Mouse (Mus musculus) c-Kit-negative CD71-positive TER-119-positive erythroid progenitor cells, embryonic 14.5 days (primary cell): ENCODE results near the gene Shisa7.
"Not testable (repeated sequence)": the region's sequence is repeated elsewhere in the genome, so short reads cannot be mapped to it uniquely, and the experiment has no call there.

Experiments
- DNase-seq: peaks from one replicate; pipeline ENCODE4 v3.0.0-alpha.2; 2013; ENCODE audit warnings: low read depth, low spot score

Shisa7 gene

DNA sequence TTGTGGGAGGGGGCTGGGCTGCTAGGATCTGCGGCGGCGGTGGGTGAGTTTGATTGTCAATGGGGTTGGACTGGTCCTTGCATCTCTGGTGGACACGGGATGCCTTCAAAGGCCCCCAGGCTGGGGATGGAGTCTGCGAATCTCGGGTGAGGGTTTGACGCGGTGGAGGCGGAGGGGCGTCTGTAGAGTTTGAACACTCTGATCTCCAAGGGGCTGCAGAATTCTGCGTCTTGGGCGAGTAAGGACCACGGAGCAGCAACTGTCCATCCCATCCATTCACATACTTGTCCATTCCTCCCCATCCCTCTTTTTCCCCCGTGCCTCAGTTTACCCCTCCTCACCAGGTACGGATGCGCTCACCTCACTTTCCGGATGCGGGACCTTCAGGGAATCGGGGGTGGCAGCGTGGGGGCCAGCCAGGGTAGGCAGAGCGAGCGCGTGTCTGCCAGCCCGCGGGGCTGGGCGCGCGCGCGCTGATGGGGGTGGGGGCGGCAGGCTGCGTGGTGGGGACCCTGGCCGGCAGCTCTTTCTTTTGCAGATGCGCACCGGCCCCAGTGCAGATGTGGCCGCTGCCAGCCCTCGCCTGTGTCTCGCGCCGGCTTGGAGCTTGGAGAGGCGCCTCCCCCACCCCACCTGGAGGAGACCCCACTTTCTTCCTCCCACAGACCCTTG is at the start of gene Shisa7:
Gene Shisa7 (minus strand): TSS at position 452 of the 672 bp plus-strand sequence.
- no peak for DNase-seq

DNA sequence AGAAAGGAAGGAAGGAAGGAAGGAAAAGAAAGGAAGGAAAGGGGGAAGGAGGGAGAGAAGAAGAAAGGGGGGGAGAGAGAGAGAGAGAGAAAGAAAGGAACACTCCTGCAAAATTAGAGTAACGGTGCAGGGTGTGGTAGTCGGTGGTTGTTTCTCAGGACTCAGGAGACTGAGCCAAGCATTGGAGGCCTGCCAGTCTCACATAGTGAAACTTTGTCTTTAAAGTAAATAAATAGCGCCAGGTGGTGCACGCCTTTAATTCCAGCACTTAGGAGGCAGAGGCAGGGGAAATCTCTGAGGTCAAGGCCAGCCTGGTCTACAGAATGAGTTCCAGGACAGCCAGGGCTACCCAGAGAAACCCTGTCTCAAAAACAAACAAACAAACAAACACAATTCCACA is 42.2 kb upstream of the Shisa7 start:
- DNase-seq = no peak

DNA sequence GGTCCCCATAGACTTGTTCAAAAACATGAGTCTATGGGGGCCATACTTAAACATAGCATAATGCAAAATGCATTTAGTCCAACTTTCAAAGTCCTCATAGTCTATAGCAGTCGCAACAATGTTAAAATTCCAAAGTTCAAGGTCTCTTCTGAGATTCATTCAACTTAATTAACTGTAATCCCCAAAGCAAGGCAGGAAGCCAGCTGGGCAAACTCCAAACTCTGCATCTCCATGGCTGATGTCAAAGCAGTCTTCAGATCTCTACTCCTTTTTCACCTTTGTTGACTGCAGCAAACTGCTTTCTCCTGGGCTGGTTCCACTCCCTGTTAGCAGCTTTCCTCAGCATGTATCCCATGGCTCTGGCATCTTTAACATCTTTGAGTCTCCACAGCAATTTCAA is 34.5 kb upstream of the Shisa7 start:
- DNase-seq = not testable (repeated sequence)

DNA sequence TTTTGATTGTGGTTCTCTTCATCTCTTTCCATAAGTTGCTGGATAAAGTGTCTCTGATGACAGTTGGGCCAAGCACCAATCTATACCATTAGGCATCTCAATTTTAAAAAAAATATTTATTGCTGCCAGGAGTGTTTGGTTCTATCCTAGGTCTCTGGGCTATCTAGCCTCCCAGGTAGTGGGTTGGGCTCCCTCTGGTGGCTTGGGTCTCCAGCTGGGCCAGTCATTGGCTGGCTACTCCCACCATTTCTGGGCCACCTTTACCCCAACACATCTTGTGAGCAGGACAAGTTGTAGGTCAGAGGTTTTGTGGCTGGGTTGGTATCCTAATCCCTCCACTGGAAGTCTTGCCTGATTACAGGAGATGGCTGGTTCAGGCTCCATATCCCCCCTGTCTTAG is 33.7 kb upstream of the Shisa7 start:
- no peak for DNase-seq

DNA sequence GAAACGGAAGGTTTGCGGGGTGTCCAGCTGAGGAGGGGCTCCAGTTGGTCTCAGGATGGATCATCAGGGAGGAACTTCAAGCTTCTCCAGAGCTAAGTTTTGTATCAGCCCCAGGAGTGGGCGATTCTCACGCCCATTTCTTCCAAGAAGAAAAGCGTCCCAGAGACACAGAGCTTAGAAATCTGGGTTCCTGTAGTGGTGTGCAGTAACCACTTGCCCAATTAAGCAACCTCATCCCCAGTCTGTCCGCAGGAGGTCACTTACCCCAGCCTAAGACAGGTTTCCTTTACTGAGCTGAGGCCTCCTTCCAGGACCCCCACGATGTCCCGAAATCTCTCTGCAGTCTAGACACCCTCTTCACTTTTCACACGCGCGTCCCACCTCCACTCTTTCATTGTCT is 32.7 kb upstream of the Shisa7 start:
- no peak for DNase-seq

DNA sequence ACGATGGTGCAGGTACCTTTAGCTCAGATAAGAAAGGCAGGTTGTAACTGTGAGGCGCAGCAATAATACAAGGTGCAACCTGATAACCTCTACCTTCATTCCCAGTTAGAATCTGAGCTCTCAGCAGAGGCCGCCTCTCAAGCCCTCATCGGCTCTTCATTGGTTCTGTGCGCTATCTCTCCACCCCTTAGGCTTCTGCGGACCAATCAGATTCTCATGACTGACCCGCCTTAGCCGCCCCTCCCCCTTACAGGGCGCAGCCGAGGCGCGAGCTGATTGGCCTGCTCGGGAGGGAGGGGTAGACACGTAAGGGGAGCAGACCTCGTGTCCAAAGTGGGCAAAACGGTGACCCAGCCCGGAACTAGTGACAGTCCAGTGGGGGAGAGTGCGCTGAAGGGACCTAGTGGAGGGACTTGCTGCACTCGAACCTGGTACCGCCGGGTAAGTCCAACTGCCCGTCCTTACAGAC is 32.3 kb upstream of the Shisa7 start, which contains the start of gene Isoc2a:
Gene Isoc2a (plus strand): TSS at position 401 of the 469 bp plus-strand sequence.
- DNase-seq = peak; percentile 86

DNA sequence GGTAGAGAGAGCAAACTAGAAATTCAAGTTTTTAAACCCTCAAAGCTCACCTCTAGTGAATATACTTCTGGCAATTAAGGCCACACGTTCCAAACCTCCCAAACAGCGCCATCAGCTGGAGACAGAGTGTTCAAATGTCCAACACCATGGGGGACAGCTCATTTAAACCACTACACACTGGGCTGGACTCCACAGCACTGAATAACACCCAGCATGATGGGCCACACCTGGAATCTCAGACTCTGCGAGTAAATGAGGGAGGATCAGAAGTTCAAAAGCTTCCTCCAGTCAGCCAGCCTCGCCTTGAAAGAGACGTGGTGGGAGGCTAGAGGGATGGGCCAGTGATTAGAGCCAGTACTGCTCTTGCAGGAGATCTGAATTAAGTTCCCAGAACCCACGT is 25.6 kb upstream of the Shisa7 start, which contains the start of gene Isoc2b:
Gene Isoc2b (minus strand): TSS at position 126 of the 400 bp plus-strand sequence.
- DNase-seq = no peak

DNA sequence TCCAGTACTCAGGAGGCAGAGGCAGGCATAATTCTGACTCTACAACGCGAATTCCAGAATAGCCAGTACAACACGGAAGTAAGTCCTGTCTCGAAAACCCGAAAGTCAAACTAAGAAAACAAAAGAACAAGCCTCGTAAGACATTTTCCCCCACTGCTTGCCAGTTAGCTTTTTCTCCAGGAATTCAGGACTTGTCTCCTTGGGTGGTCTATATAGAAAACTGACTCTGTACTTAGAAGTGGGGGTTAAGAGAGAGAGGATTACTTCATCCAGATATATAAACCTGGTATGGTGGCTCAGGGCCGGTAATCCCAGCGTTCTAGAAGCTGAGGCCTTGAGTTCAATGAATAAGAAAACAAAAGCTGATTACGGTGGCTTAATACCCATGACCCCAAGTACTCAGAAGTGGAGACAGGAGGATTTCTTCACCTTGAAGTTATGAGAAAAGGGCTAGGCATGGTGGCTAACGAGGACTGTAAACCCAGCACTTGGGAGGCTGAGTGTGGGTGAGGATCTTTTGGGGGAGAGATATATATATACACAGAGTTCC is 22.2 kb upstream of the Shisa7 start:
- no peak for DNase-seq

DNA sequence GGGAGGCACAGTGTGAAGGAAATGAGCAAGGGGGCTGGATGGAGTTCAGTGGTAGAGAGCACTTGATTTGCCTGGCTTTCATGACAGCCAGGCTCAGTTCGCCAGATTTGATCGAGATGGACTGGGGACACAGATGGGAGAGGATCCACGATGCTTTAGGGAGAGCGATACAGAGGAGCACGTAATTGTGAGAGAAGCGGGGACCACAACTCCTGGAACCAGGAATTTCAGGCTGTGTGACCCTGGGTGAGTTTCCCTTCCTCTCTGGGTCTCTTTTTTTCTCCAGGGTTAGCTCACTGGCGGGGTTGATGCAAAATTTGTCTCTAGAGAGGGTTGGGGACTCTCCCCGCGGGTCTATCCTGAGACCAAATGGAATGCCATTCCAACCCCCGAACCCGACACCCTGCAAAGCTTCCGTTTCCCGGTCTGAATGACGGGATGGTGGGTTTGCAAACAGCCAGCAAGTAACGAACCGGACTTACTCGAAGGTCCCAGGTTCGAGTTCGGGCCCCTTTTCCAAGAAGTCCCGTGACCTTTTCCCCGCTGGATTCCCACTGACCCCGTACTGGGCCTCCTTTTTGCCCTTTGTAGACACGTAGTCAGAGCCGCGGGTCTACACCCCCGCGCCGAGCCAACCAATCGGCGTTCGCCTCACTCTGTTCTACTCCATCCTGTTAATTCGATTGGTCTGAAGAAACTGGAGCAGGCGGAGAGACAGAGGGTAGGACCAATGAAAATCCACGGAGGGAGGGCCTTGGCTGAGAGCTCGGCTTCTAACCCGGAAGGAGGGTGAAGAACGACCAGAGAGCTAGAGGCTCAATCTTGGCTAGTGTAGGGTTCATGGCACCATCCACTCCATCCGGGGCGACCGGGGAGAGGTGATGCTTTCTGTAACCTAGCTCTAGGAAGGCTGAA is 21.3 kb upstream of the Shisa7 start:
- peak; percentile 97 for DNase-seq

DNA sequence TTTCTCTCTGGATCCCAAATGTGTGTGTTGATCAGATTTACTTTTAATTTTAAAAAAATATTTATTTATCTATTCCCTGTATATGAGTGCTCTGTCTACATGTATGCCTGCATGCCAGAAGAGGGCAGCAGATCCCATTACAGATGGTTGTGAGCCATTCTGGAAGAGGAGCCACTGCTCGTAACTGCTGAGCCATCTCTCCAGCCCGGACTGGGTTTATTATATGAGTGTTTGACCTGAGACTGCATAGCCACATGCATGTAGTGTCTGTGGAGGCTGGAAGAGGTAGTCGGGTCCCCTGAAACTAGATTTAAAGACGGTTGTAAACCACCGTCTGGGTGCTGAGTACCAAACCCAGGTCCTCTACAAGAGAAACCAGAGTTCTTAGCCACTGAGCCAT is 20.6 kb upstream of the Shisa7 start:
- no peak for DNase-seq

DNA sequence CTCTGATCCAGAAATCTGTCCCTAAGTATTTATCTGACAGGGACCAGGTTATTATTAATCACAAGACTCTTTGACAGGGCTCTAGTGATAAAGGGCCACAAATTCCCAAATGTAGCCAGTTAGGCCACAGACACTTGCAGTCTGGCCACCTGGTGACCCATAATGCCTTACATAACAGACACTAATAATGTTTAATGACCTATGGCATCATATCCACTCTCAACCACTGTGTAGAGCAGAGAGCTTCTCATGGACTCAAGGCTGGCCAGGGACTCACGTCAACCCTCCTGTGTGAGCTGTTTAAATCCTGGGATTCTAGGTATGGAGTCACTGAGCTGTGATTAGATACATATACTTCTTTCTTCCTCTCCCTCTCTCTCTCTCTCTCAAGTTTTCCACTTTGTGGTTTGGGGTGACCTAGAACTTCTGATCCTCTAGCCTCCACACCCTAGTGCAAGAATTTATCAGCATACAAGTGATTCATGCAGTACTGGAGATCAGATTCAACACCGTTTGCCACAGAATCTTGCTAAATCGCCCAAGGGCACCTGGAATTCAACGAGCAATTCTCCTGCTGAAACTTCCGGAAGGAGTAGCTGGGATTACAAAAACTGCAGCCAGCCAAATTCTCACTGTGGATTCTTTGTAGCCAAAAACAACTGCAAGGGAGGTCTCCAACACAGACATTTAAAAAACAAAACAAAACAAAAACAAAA is 19.8 kb upstream of the Shisa7 start:
- no peak for DNase-seq

DNA sequence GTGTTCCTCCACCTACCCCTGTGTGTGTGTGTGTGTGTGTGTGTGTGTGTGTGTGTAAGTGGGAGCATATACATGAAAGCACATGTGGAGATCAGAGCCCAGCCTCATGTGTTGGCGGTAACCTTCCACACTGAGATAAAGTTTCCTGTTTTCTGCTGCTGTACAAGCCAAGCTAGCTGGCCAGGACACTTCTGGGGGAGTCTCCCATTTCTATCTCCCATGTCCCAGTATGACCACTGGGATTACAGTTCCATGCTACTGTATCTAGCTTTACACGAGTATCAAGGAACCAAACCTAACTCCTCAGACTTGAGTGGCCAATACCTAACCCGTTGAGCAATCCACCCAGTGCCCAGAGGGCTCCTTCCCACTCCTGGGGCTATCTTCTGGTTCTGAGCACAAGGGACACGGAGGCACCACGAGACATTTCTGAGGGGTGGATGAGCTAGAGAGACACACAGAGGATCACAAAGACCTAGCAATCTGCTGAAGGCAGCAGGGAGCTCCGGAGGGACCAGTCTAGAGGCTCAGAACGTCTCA is 19.1 kb upstream of the Shisa7 start:
- DNase-seq = no peak

DNA sequence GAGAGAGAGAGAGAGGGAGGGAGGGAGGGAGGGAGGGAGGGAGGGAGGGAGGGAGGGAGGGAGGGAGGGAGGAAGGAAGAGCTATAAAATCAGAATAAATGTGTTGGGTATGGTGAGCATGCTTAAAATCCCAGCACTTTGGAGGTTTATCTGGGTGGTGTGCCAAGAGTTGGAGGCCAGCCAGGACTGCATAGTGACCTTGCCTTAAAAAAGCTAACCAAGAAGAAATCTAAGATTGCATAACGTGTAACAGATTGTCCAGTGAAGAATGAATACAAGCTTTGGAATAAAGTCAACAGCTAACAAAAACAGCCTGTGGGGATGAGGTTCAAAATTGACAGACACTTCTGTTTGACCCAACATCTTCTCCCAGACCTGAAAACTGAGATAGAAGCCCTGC is 18.5 kb upstream of the Shisa7 start:
- DNase-seq = no peak

DNA sequence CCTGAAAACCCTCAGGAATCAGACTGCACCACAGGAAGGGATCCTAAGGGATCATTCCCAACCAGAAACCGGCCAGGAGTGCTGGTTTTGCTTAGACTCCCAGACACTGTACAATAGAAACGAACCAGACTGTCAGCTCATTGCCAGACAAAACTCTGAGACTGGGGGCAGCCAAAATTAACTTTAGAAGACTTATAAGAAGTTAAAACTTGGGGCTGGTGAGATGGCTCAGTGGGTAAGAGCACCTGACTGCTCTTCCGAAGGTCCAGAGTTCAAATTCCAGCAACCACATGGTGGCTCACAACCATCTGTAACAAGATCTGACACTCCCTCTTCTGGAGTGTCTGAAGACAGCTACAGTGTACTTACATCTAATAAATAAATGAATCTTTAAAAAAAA is 16.4 kb upstream of the Shisa7 start:
- not testable (repeated sequence) for DNase-seq

DNA sequence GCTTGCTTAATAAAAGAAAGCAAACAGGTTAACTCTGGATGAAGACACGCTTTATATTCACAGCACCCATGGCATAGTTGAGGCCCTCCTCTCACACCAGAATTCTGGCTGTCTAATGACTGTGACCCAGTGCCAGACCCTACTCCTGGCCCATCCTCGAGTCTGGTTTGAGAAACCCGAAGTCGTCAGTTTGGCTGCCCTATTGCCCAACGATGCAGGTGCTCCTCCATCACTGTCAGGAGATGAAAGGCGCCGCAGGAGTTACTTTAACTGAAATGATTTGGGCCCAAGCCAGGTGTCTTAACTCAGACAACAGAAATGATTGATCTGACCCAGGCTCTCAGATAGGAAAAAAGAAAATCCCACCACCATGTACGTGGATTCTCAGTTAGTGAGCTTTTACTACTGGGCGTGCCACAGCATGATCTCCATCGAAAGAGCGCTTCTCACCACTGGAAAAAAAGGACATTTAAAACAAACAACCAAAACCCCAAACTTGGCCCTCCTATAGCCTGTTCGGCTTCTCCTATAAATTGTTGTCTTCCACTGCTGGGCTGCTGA is 15.0 kb upstream of the Shisa7 start:
- no peak for DNase-seq

DNA sequence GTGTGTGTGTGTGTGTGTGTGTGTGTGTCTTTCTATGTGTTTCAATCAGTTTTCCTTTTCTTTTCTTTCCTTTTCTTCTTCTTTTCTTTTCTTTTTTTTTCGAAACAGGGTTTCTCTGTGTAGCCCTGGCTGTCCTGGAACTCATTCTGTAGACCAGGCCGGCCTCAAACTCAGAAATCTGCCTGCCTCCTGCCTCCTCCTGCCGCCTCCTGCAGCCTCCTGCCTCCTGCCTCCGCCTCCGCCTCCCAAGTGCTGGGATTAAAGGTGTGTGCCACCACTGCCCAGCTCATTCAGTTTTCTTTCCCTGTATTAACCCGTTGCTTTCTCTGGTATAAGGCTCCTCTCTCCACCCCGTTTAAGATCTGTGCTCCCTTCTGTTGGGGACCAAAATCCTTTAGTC is 12.8 kb upstream of the Shisa7 start:
- DNase-seq = no peak

DNA sequence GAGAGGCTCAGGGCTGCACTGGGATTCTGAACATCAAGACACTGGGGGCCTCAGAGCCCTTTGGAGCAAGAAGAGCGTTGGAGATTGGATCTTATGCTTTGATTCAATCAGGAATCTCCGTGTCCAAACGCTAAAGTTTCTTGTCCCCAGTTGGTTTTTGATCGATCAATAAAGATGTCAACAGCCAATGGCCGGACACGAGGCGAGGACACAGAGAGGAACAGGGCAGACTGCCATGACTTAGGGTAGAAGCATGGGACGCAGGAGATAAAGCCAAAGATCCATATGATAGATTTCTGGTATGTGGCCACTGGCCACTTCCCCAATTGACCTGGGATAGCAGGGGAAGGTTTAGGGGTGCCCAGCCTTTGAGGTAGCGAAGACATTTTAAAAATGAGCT is 12.0 kb upstream of the Shisa7 start:
- DNase-seq = no peak

DNA sequence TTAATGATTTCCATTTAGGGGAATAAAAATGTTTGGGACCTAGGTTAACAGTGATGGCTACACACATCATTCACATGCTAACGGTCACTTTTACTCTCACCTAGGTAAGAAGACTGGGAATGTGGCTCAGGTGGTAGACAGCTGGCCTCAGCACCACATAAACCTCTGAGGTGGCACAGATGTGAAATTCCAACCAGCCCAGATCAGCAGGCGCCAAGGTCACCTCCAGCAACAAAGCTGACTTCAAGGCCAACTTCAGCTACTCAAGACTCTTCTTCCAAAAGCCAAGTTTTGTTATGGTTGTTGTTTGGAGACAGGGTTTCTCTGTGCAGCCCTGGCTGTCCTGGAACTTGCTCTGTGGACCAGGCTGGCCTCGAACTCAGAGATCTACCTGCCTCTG is 9.1 kb upstream of the Shisa7 start:
- no peak for DNase-seq

DNA sequence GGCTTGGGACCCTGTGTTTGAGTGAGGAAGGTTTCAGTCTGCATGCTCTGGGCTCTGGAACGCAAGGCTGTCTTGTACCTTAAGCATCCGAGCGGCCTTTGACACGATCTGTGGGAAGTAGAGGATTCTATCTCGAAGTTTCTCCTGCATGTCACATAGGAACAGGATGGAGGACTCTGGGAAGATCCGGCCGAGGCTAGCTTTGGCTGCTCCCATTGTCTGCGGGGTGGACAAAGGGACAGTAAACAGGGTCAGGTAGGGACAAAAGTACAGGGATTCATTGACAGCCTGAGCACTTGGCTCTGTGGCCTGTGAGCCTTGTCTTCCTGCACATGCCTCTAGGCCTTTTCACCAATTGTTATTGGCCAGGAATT is 6.8 kb upstream of the Shisa7 start:
- DNase-seq = no peak

DNA sequence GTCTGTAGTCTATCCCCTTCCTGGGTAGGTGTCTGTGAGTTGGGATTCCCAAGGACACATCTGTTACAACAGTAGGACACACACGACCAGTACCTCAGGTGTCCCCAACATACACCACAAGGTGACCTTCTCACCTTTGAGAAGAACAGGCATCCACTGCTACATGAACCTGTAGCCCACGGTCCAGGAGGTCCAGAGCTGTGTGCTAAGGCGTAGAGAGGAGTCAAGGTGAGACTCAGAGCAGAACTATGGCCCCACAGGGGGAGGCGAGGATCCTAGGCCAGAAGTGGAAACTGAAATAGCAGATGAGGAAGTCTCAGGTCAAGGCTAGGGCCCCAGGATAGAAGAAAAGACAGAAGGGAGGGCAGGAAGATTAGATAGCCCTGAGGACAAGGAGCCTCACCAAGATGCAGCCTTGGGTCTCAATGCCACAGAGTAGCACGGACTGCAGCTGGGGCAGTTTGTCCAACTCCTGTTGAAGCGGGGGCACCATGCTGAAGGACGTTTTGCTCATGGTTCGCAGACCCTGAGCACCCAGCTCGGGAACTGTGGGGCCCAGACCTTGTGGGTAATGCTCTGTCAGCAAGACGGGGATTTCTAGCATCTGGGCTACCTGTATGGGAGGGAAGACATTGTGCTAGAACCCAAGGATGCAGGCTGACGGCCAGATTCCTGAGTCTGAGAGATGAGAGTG is 6.3 kb upstream of the Shisa7 start:
- no peak for DNase-seq

DNA sequence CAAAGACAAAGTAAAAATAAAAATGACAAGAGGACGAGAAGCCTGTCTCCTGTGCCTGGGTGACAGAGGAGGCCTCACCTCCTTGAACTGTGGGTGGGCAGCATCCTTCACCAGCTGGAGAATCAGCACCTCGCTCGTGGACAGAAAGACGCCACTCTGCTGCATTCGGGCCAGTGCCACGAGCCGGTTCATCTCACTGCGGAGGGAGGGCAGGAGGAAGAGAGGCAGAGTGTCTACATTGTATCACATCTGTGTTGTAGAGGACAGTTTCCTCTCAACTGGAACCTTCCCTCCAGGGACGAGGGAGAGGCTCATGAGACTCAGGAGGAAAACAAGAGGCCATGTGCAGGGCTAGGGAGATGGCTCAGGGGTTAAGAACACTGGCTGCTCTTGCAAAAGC is 4.9 kb upstream of the Shisa7 start:
- DNase-seq = no peak
